Mouse (Mus musculus): ENCODE measurements around the gene Hadhb.

GRCm38 (mm10) chr5:30162339-30162738, 7.3 kb downstream of the Hadhb start:
- TF ChIP-seq CTCF (IDR thresholded peaks at IDR 0.05; ENCODE audit: low read depth), result no peak
- TF ChIP-seq EP300 (IDR thresholded peaks at IDR 0.05; ENCODE audit: low read depth), result no peak

All from liver, embryonic 14.5 days (tissue).